Mouse (Mus musculus) thymus, postnatal 25 days (tissue): Measurements from ENCODE around the gene Ttn.

Experiments
- DNase-seq: peaks from one replicate; pipeline ENCODE4 v3.0.0; 2022

Ttn gene

GRCm38 (mm10) chr2:76961420-76962044 is 20.8 kb downstream of the Ttn start:
- no peak for DNase-seq

DNA sequence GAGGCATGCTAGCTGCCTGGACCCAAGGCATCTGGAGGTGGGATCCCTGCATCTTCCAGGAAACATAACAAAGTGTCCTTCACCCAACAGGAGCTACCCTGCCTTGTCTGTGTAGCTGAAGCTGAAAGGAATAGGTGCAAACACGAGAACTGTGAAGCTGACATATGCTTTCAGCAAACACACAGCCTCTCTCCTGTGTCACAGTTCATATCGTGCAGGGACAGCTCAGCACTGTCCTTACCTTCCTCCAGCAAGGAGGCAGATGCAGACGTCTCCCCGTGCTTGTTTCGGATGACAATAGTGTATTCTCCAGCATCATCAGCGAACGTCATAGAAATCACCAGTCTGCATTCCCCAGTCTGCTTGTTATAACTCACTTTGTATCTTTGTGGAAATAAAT is 32.6 kb downstream of the Ttn start:
- no peak for DNase-seq

DNA sequence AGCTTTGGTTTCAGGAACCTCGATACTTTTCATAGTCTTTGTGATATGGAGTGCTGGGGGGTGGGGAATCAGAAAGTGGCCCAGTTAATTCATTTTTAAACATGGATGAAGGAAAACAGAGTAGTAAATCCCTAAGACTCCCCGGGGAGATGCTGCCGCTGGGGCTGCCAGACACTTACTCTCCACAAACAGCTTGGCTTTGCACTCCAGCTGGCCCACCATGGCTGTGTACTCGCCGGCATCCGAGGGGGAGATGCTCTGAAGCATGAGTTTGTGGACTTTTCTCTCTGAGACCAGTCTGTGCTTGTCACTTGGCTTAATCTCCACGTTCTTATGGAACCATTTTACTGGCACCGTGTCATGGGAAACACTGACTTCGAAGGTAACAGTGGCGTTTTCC is 43.8 kb downstream of the Ttn start:
- no peak for DNase-seq

- peak; percentile 20 for DNase-seq
Observed at GRCm38 (mm10) chr2:76929718-76930117, 52.6 kb downstream of the Ttn start.

DNA sequence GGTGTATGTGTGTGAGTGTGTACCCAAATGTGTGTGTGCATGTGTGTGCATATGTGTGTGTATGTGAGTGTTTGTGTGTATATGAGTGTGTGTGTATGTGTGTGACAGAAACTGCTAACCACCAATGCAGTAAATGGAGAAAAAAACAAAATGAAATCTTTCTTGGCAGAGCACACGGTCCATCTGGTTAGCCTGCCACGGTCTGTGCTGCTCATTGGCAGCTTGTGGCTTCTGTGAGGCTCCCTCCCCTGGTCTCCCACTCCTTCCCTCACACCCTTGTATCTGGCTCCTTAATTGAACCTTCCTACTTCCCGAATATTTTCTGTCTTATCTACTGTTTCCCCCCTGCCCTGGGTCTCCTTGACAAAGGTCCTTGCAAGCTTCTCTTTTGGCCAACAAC is 53.5 kb downstream of the Ttn start:
- no peak for DNase-seq

DNA sequence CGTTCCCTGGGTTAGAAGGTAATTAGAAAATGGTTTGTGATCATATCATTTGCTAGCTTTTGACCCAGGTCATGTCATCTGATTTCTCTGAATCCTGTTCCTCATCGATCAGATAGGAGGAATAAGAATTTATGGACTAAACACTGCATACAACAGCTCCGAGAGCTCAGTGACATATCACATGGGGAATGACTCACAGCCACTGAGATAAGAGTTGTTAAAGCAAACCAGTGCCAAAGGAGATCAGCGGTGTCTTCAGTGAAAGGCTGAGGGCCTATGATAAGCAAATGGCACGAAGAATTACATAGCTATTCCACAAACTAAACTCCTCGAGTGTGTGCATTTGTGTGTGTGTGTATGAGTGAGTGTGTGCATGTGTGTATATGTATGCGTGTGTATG is 54.0 kb downstream of the Ttn start:
- DNase-seq, result no peak

DNA sequence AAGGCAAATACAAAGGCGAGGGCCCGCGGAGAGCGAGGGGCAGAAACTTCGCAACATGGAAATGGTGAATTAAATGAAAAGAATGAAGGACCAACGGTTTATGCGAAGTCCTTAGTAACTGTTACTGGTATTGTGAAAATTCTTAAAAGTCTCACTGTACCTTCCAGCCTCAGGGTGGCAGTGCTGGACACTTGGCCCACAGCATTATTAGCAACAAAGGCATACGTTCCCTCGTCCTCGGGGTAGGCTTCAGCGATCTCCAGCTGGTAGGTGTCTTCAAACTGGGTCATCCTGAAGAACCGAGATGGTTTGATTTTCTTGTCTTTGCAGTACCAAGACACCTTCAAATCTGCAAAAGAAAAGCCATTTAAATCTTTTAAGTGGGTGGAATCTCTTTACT is 55.4 kb downstream of the Ttn start:
- no peak for DNase-seq

- no peak for DNase-seq
Observed at GRCm38 (mm10) chr2:76914959-76915358, 67.4 kb downstream of the Ttn start.

DNA sequence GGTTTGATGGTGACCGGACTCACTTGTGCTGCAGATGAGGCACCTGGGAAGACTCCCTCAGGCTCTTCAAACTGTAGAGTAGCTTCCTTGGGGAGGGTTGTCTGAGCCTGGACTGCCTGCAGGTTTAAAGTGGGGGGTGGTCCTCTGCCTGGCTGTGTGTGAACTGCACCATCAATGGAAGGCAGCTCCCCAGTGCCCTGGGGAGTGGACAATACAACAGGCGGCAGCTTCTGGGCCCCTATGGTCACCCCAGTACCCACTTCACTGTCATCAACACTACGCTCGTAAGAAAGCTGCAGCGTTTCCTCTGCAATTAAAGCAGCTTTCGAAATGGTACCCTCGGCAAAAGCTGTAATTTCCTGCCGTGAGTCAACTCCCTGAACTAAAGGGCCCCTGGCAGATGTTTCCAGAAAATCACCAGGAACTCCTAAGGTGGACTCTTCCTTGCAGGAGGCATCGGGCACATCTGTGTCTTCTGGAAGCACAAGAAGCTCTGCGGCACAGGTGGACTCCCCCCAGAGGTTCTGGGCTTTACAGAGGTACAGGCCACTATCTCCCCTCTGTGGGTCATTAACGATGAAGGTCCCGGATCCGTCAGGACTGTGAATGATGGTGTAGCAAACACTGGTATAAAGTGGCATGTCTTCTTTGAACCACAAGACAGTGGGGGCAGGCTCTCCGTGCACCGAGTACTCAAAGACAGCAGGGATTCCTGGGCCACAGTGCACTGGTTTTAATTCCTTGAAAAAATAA is 73.5 kb downstream of the Ttn start:
- no peak for DNase-seq

DNA sequence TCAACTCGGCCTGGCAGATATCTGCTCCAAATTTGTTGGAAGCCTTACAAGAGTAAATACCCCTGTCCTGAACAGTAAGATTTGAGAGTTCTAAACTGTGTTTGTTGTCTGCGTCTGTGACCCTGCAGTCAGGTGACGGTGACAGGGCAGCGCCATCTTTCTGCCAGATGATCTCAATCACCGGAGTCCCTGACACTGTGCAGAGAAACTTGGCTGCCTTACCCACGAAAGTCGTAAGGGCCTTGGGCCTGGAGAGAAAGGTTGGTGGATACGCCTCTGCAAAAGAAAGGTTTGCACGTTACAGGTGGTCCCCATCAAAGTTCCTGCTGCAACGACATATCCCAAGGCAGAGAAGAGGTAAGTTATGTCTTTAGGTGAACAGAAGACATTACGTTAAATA is 79.0 kb downstream of the Ttn start:
- DNase-seq, result no peak

- no peak for DNase-seq
Observed at GRCm38 (mm10) chr2:76901476-76902086, 80.8 kb downstream of the Ttn start.

DNA sequence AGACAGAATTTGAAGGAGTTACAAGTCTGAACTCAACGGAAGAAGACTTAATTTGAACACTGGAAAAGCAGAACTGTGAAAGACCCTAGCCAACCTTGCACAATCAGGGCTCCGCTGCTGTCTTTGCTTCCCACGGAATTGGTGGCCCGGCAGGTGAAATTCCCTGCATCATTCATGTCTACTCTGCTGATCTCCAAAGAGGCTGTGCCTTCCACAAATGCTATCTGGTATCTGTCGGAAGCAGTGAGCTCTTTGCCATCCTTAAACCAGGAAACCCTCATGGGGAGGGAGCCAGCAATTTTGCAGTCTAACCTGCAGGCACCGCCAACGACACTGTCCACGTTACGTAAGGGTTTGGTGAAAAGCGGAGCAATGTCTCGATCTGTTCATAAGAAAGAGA is 82.5 kb downstream of the Ttn start:
- DNase-seq, result no peak

DNA sequence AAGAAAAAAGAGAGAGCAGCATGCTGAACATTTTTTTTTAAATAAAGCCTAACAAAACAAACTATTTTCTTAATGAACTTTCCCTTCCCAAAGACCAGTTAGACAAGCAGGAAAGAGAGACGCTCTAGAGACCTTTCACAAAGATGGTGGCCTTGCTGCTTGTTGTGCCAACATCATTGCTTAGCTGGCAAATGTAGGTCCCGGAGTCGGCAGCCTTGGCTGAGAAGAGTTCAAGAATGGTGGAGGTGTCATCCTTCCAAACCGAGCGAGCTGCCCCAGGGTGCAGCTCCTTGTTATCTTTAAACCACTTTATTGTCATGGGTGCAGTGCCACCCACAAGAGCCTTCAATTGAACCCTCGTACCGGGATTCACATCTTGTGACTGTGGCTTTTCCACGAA is 85.4 kb downstream of the Ttn start:
- DNase-seq, result no peak

- DNase-seq, result no peak
Observed at GRCm38 (mm10) chr2:76895327-76895726, 87.0 kb downstream of the Ttn start.

GRCm38 (mm10) chr2:76888721-76889120 is 93.6 kb downstream of the Ttn start:
- no peak for DNase-seq

- no peak for DNase-seq
Observed at GRCm38 (mm10) chr2:76885855-76886254, 96.5 kb downstream of the Ttn start.

- DNase-seq, result no peak
Observed at GRCm38 (mm10) chr2:76881406-76881805, 100.9 kb downstream of the Ttn start.

- no peak for DNase-seq
Observed at GRCm38 (mm10) chr2:76875587-76875986, 106.8 kb downstream of the Ttn start.

- DNase-seq, result no peak
Observed at GRCm38 (mm10) chr2:76866928-76867327, 115.4 kb downstream of the Ttn start.

GRCm38 (mm10) chr2:76865497-76865896 is 116.8 kb downstream of the Ttn start:
- DNase-seq, result no peak

DNA sequence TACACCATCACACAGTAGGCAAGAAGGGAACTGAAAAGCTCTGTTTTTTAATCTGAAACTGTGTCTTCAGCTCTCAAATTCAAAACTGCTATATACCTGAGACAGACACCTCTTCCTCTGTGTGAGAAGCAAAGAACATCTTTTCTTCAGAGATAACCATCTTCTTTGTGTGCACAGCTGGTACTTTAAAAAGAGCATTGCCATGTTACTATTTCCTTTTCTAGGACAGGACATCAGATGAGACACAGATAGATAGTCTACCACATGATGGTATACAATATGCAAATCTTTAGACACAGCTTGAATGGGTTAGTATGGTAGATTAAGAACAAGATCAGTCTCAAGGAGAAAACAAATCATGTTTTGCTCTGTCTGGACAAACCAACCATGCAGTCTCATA is 121.0 kb downstream of the Ttn start:
- DNase-seq, result no peak

GRCm38 (mm10) chr2:76850066-76850465 is 132.3 kb downstream of the Ttn start:
- DNase-seq, result no peak

DNA sequence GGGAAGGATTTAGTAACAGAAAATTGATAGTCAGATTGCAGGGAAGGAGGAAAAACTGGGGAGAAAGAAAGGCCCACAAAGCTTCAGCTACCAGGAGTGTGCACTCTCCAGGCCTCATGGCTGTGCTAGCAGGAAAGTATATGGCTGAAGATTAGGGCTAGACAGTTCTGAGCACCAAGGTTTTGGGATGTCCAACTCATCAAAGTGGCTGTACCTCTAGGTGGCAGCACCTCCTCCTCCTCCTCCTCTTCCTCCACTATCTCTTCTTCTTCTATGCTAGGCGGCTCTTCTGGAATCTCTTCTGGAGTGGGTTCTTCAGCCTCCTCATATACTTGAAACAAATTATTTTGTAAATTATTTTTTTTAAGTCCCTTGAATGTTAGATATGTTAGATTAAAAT is 139.2 kb downstream of the Ttn start:
- no peak for DNase-seq

- DNase-seq, result no peak
Observed at GRCm38 (mm10) chr2:76820472-76820871, 161.9 kb downstream of the Ttn start.

- DNase-seq, result no peak
Observed at GRCm38 (mm10) chr2:76817796-76818195, 164.6 kb downstream of the Ttn start.
